Mouse (Mus musculus) gastrocnemius, postnatal 14 days (tissue): ENCODE data around the gene Faf2. TPM values are rescaled to one million over a fixed set of nuclear protein-coding genes. Genes with fewer than 3 reads are reported as not detected.

Source experiments
- DNase-seq: peaks from one replicate; pipeline ENCODE4 v3.0.0; 2021; ENCODE audit warnings: mixed read lengths
- intact Hi-C: fragments of 180-260 bp; cut with DNase I; formaldehyde crosslinking; loops from one replicate; pipeline ENCODE4 v1.15.1; 2025; ENCODE audit warnings: low total_unique reads
- total RNA-seq, 2 experiments: library from RNA; stranded (reverse); gene quantifications; 2 replicates each; pipeline ENCODE4 v1.2.3; 2021

Gene Faf2
- total RNA-seq, 2 experiments from 2014 or later: 16.8 to 17.7 TPM

DNA sequence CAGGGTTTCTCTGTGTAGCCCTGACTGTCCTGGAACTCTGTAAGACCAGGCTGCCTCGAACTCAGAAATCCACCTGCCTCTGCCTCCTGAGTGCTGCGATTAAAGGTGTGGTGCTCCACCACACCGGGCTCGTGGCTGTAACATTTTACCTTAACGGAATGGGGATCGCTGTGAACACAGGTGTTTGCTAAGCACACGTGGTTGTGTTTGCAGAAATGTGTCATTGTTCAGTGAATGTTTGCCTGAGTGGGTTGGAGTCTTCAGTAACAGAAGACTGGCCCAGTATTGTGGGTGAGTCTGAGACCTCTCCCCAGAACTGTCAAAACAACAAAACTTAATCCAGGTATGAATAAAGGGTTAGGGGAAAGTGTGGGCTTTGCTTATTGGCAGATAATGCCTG is 43.5 kb downstream of the Faf2 start:
- no peak for DNase-seq
- intact Hi-C loops: no loop called here

DNA sequence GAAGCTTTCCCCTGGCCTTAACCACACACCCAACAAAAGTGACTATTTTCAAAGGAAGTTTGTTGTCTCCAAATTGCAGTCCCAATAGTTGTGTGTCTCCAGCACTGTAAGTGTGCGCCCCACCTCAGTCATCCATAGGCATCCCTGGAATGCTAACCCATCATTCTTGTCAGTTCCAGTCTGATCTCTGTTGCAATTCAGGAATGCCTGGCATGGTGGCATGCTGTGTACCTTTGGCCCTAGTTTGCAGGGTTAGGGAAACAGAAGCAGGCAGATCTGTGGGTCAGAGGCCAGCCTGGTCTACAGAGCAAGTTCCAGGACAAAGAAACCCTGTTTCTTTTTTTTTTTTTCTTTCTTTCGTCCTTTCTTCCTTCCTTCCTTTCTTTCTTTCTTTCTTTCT is 48.9 kb downstream of the Faf2 start:
- no peak for DNase-seq
- intact Hi-C loops: no loop called here

DNA sequence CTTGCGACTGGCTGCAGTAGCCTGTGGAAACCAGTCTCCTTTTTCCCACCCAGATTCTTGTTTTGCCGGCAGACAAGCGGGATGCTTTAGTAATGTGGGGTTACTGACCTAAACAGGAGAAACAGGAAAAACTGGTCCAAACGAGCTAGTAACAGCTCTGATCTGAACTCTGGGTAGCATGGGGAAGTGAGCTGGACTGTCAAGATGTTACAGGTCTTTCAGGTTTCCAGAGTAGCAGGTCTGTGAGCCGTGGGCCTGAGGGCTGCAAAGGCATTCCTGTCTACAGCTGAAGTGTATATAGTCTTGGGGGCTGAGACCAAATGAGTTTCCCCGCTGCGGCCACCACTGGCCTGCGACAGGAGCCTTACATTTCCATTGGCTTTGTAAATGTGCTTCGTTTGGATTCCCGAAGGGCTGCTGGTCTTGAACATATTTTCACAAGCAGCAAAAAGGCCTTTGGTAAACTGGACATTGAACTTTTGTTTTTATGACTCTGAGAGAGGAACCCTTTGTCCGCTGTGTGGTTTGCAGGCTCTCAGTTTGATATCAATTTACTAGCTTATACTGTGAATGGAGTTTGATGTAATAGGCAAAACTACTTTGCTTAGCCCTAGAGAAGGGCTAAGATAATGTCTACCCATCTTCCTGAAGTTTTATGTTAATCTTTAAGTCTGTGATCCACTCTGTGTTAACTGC is 54.5 kb downstream of the Faf2 start:
- DNase-seq: no peak
- intact Hi-C loops: no loop called here

DNA sequence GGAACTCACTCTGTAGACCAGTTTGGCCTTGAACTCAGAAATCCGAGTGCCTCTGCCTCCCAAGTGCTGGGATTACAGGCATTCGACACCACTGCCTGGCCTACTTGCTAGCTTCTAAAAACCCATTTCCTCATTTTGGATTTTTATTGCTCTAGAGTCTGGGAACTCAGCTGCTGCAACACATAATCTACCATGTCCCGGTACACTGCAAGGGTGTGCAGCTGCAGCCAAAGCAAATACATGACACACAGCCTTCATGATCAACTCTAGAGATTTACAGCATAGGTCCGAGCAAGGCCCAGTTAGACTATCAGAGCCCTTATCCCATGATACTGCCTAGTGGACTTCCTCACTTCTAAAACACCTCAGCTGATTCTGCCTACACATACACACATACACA is 56.7 kb downstream of the Faf2 start:
- DNase-seq: no peak
- intact Hi-C loops: no loop called here

DNA sequence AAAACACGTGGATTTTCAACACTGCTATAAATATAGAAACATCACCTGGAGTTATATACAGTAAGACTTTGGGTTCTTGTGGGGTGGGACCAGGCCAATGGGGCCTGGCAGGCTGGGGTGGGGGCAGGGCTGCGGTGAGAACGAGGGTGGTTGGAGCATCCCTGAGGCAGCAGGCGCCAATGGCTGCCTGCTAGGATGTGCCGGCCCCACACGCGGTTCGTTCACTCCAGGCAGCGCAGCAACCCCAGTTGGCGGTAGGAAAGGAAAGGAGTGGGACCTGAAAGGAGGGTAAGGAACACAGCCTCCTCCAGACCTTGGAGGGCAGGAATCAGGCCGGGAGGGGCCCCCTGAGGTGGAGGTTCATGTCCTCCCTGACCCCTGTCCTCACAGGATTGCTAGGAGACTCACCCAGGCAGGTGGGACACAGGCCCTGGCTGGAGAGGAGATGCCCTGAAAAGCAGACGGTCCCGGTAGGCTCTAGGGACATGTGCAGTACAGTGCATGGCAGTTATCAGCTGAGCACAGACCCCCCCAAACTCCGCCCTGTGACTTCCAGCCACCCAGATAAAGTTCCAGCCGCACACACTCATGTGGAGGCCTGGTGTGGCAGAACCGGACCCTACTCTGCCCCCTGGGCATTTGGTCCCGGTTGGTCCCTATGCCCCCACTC is 58.7 kb downstream of the Faf2 start:
- no peak for DNase-seq
- intact Hi-C loops: no loop called here

DNA sequence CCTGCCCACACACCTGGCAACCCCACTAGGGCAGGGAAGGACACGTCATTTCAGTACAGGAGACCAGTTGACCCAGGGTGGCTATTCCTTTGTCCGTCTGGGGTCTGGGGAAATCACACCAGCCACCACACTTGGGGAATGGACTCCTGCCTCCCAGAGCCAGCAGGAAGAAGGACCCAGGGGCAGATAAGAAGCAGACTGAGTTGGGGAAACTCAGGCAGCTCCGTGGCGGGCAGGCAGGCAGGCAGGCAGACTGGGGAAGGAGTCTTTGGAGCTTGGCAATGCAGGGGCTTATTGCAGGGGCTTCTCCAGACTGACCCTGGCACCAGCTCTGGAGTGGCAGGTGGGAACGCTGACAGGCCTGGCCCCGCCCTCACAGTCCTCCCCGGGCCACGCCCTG is 59.7 kb downstream of the Faf2 start:
- intact Hi-C loops: no loop called here

DNA sequence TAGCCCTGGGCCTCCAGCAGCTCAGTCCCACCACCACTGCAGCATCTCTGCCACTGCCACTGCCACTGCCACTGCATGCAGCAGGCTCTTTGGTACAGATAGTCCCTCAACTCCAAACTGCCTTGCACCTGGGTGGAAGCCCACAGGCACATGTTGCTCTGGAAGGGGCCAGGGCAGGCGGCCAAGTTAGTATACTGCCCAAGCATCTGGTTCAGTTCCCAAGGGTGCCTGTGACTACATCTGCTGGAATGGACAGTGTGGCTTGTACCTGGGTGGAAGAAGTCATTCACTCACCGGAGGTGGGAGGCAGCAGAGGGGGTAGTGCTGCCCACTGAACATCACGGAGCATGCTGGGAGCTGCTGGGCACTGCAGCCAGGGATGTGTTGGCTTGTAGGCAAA is 61.7 kb downstream of the Faf2 start:
- intact Hi-C loops: no loop called here
- DNase-seq: no peak

More for the DNA sequence above, 59.7 kb downstream of the Faf2 start:
- DNase-seq: no peak

DNA sequence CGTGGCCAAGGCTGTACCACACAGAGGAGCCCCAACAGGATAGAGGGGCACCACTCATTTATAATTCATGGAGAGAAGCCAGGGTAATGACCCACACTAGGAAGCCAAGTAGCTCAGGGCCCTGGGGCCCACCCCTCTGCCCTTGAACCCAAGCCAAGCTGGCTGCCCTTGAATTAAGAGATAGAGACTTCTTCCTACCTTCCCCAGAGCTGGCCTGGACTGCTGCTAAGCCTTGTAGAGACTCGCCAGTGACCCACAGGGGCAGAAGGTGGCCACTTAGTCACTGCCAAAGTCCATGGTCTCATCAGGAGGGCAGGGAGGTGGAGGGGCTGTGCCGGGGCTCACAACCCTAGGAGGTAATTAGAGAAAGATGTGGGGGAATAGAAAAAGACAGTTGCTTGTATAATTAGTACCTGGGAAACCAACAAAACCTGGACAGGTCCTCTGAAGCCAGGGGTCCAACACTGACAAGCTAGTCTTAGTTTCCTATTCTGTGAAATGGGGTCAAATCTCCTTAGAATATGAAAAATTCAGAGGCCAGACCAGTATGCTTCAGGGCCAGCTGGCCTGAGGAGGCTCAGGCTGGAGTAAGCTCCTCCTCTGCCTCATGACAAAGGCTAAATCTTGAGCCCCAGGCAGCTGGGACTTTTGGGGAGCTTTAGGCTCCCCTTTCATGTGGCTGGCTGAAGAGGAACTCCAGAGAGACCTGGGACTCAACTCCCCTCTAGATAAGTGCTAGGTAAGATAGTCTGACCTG is 62.7 kb downstream of the Faf2 start:
- DNase-seq: no peak
- intact Hi-C loops: no loop called here

DNA sequence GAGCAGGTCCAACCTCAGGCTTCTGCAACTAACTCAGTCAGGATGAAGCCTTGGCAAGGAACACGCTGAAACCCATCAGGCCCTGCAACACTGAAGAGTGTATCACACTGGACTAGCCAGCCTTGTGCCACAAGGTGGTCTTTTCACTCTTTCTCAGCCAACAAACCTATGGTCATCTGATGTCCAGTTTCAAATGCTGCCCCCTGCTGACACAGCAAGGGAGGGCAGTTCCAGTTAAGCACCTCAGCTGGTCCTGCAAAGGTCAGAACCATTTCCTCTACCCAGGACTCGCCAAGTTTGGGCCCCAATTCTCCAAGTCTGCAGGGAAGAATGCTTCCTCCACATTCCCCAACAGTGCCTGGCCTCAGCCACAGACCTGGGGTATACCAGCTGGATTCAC is 63.6 kb downstream of the Faf2 start:
- no peak for DNase-seq

DNA sequence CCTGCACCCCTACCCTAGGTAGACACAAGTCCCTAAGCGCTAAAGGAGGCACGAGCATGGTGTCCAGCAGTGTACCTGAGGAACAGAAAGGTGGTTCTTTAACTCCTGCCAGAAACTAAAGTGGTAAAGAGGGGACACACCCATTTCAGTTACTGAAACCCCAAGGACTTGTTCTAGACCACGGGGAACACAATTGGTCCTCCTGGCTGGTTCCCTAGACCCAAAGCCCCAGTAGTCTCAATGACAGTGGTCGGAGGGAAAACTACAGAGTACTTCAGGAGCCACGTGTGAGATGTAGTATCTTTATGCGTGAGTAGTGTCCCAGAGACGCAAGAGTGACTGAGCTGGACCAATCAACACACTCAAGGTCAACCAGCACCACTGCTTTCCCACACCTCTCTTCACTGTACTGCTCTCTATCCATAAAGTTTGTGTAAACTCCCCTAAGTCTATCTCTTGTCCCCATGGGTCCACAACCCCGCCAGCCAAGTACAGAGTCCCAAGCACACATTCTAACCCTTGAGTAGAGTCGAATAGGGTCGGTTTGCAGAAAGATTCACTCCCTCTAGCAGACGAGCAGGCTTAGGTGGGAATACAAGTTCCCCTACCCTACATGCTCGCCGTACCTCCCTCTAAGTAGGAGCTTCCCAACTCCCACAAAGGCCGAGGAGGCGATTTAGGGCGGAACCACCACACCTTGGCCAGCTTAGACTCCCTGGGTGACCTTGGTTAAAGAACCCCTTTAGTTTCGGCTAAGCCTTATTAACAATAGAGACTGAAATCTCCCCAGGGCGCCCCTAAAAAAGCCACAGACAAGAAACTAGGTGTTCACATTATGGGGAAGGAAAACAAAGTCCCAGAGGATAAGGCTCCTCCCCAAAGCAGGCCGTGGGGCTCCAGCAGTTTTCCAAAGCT is 64.8 kb downstream of the Faf2 start:
- DNase-seq: no peak
- intact Hi-C loops: no loop called here

More for the DNA sequence above, 63.6 kb downstream of the Faf2 start:
- intact Hi-C loops: no loop called here

DNA sequence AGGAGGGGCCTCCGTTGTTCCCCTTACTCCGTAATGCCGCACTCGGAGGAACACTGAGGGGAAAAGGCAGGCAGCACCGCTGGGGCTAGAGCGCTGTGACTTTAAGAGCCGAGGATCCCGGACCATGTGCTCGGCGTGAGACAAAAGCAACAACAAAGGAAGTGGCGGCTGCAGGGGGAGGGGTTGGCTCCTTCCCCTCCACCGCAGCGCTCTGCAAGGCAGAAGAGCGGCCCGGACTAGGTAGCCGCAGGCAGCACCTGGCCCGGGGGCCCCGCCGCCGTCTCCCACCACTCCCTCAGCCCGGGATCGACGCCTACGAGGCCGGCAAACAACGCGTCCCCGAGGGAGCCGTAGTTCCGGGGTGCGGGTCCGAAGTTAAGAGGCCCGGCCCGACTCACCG is 65.5 kb downstream of the Faf2 start:
- intact Hi-C loops: no loop called here
- DNase-seq: peak; percentile 76

DNA sequence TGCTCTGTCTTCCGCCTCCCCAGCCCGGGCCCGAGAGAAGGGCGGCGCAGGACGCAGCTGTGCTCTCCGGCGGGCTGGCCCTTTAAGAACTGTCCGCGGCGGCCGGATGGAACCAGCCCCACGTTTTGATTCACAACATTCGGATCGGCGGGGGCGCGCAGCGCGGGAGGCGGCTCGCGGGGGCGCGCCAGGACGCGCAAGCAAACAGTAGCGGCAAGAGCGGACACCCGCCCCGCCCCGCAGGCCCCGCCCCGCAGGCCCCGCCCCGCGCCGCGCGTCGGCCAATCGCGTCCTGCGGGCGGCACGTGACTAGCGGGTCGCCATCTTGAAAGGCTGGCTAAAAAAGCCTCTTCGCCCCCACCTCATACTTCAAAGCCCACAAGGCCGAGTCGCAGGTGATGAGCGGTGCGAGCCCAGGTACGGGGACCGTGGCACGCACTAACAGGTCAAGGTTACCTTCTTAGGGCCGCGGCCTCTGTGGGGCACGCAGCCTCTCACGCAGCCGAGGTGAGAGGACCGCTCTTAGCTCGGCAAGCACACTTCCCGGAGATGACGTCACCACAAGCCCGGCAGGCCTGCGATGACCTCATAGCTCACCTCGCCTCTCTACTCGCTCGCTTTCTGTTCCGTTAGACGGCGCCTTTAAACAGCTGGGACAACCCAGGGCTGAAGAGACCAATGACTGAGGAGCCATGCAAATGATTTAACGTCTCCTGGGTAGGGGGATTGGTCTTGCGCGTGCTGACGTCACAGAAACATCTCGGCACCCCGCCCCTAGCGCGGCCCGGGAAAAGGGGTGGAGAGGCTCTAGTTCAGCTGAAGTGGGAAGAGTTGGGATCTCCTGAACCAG is 66.2 kb downstream of the Faf2 start:
- intact Hi-C loops: no loop called here
- peak; percentile 98 for DNase-seq

DNA sequence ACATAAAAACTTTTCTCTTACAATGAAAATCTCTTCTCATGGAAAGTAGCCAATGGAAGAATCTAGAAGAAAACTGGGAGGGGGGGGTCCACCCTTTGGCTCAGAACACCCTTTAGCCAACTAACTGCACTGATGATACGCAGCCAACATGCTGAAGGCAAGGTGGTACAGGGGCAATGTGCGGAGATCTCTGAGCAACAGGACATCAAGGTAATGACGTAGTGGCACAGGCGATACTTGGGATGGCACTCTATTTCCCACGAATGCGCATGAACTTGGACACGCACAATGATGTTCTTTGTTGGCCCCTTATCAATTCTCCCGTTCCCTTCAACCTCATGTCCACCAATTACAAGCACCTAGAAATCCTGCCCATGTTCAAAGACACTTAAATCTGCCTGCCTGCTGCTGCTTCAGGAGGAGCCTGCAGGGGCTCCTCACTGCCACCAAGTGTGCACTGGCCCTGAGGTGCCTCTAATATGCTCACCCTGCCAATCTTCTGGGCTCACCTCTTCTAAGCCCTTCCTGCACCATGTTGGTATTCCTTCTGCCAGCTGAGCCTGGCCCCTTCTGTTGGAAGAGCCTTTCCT is 68.7 kb downstream of the Faf2 start:
- intact Hi-C loops: no loop called here

DNA sequence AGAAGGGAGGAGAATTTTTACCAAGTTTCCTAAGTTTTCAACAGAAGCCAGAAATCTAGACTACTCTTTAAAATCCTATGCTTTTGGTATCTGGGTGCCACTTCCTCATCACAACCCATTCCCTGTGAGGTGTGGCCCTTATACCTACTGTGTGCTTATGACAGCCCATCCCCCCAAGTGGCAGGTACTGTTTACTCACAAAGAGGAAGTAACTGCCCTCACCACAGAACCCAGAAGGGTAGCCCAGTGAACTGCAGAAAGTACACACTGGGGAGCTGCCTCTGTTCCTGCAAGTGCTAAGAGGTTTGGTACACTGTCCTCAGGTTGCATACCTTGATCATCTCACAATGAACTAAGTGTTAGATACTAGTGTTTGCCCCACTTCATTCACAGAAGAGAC is 70.2 kb downstream of the Faf2 start:
- intact Hi-C loops: no loop called here
- DNase-seq: no peak

More for the DNA sequence above, 68.7 kb downstream of the Faf2 start:
- no peak for DNase-seq

DNA sequence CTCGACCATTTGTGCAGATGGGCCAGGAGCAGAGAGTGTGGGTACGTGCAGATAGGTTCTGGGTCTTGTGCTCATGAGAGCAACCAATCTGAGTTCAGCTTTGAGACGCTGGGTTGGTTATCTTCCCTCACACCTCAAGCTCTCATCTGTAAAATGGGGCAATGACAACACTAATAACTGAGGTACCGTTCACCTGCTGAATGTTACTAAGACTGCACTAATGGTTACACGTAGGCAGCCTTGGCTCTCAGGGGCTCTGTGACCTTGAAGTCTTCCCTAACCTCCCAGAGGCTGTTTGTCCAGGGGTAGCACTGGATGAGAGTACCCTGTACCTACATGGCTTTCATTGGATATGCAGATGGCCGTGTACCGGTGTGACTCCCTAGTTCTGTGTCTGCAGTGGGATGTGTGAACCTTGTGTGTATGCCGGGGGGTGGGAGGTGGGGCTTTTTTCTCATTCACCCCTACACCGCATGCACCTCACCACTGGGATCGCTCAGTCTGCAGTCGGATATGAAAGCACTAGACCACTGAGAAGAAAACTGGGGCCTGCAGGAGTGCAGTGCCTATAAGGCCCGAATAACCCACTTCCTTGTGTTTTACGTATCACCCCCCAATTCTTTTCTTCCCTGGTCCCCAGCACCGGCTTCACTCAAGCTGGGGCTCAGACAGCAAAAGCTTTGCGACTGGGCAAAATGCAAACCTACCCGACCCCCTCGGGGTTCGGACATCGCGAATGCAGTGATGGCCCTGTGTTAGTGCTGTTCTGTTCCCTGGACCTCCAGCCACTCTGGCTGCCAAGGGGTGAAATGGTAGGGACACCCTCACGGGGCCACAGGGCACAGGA is 71.3 kb downstream of the Faf2 start:
- no peak for DNase-seq
- intact Hi-C loops: no loop called here

DNA sequence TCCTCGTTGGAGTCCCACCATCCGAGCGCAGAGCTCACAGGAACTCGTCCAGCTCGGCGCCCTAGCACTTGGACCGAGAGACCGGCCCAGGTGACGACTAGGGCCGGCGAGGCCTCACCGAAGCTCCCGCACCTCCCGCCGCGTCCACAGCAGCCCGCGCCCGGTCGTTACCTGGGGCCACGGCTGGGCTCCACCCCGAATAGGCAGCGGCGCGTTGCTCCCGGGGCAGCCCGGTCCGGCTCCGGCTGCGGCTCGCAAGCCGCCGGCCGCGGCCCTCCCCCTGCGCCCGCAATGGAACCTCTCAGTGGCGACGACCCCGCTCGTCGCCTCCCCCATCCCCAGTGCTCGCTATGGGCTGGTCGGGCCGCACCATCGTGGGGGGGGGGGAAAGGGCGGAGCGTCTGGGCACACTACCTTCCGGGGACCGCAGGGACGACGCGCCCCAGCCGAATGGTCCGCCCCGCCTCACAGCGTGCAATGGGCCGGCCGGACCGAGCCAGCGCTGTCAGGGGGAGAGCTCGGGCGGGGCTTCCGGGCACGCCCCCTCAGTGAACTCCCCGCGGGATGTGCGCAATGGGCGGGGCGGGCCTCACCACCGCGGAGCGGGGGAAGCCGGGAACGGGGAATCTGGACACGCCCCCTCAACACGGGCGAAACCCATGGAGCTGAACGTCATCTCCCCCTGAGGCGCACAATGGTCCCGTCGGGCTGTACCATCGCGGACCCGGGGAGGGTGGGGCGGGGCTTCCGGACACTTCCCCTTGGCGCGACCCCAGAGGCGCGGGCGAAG is 72.2 kb downstream of the Faf2 start, which contains the start of gene Rnf44:
Gene Rnf44 (minus strand): TSS at position 350 of the 790 bp plus-strand sequence.
- peak; percentile 100 for DNase-seq
- intact Hi-C loops: no loop called here
